Mouse (Mus musculus): ENCODE measurements around the gene Pde6d. TPM values are rescaled to one million over a fixed set of nuclear protein-coding genes. Genes with fewer than 3 reads are reported as not detected.
A peak's percentile ranks its signal among the peaks of the same experiment; 100 is the strongest.

Gene Pde6d
- polyA plus RNA-seq (2016; fragmentation: Nextera tagmentation; extraction: Ambion mirVana): 90.5 and 92.4 TPM in 2 replicates

GRCm38 (mm10) chr1:86582451-86583096 is at the start of gene Pde6d, which contains the start of gene Cops7b:
Pde6d (minus strand) TSS chr1:86582629.
Cops7b (plus strand) TSS chr1:86582904.
- Histone ChIP-seq H3K36me3 (no peaks in the 10 kb centered on the region), H3K9ac (peak within 1 kb of the TSS; percentile 83), H3K4me2 (replicated peaks) (peak within 1 kb of the TSS; percentile 78), H3K9me3 (no peaks in the 10 kb centered on the region), H3K27ac (peak within 1 kb of the TSS; percentile 84), H3K27me3 (no peaks in the 10 kb centered on the region), H3K4me1 (peaks cover 12% of the 10 kb centered on the region), H3K4me3 (peak within 1 kb of the TSS; percentile 84)
- ATAC-seq (ENCODE audit: insufficient number of reproducible peaks, insufficient read depth, low FRiP score, low TSS enrichment): peak; percentile 96
- WGBS: under 1% methylated on average over 26 of the region's 26 CpGs

DNA sequence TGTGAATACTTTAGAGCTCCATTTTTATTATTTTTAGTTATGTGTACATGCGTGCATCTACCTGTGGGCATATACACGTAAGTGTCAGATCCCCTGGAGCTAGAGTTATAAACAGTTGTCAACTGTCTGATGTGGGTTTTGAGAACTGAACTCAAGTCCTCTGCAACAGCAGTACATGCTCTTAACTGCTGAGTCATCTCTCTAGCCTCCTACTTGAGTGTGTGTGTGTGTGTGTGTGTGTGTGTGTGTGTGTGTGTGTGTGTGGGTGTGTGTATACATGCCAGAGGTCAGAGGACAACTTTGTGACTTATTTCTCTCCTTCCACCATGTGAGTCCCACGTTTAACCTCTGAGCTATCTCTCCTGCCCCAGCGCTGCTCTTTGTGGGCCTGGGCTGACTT is 48.1 kb upstream of the Pde6d start:
- Histone ChIP-seq H3K4me3 (no peak overlapping the region), H3K4me2 (replicated peaks) (no peak overlapping the region), H3K36me3 (no peaks in the 10 kb centered on the region), H3K4me1 (no peaks in the 10 kb centered on the region), H3K9ac (no peak overlapping the region), H3K9me3 (no peaks in the 10 kb centered on the region), H3K27me3 (no peaks in the 10 kb centered on the region), H3K27ac (no peak overlapping the region)
- no peak for ATAC-seq (ENCODE audit: insufficient number of reproducible peaks, insufficient read depth, low FRiP score, low TSS enrichment)
- 67% methylated on average over 4 of the region's 4 CpGs for WGBS

DNA sequence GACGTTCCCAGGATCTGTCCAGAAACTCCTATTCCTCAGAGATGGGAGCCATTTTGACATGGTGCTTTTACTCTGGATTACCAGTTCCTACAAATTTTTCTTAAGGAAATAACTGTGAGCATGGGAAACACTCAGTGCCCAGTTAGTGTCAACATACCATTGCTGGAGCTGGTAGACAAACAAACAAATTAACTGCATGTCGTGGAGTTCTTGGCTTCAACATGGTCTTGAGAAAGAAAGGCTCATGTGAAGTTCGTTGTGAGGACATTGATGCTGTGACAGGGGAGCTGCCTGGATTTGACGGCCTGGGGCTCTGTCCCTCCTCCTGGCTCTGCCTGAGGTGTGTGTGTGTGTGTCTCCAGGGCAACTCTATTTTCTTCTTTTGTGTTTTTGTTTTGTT is 47.5 kb upstream of the Pde6d start:
- Histone ChIP-seq H3K9ac (no peak overlapping the region), H3K4me1 (no peaks in the 10 kb centered on the region), H3K36me3 (no peaks in the 10 kb centered on the region), H3K9me3 (no peaks in the 10 kb centered on the region), H3K27me3 (no peaks in the 10 kb centered on the region), H3K27ac (no peak overlapping the region), H3K4me3 (no peak overlapping the region), H3K4me2 (replicated peaks) (no peak overlapping the region)
- 37% methylated on average over 4 of the region's 4 CpGs for WGBS
- ATAC-seq (ENCODE audit: insufficient number of reproducible peaks, insufficient read depth, low FRiP score, low TSS enrichment): no peak

DNA sequence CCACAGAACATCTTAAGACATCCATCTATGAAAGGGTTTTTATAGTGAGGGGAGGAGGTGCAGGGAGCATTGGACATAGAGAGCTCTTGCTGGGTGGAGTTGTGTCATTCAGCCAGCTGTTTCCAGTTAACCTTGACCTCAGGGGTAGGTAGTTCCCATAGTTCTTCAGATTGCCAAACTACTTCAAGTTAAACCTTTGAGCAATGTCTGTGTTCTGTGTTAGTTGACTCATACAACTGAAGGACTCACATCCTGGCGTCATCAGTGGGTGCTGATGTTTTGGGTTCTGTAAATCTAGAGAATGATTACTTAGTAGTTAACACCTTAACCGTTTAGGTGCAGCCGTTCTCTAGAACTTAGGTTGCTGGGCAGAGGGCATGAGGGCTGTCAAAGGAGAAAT is 45.8 kb upstream of the Pde6d start:
- Histone ChIP-seq H3K4me3 (no peak overlapping the region), H3K9me3 (no peaks in the 10 kb centered on the region), H3K36me3 (no peaks in the 10 kb centered on the region), H3K4me2 (replicated peaks) (no peak overlapping the region), H3K4me1 (no peaks in the 10 kb centered on the region), H3K9ac (no peak overlapping the region), H3K27ac (no peak overlapping the region), H3K27me3 (no peaks in the 10 kb centered on the region)
- WGBS: 59% methylated on average over 3 of the region's 3 CpGs
- ATAC-seq (ENCODE audit: insufficient number of reproducible peaks, insufficient read depth, low FRiP score, low TSS enrichment): no peak

DNA sequence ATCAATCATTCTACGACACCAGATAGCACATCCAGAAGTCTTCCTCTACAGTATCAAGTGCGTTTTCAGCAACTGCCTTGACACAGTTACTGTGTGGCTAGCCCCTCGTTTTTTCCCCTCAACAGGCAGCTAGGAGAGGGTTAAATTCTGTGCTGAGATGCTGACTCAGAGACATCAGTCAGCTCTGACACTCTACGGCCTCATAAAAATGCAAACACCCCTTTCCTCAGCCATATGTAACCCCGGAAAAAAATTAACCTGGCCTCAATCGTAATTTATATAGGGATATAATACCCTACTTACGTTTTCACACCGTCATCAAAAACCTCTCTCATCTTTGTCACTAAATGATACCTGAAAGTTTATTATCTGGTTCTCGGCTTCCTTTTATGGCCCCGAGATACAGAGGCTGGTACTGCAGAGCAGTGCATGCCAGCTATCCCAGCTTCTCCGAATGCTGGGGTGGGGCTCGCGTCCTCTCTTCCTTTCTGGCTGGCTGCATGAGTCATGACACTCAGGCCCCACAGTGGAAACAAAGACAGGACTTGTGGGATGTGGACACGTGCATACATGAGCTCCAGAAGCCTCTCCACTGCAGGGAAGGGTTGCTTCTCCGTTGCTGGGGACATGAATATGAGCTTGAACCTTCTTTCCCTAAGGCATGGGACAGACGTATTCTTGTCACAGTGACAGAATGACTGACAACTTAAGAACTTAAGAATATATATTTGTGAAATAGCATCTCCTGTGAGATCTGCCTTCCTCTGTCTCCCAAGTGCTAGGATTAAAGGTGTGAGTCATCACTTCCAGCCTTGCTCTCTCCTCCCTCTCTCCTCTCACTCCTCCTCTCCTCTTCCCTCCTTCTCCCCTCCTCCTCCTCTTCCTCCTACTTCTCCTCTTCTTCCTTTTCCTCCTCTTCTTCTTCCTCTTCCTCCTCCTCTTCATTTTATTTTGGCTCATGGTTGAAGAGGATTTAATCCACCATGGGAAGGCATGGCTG is 40.9 kb upstream of the Pde6d start:
- H3K9ac ChIP-seq: no peak overlapping the region
- H3K4me1 ChIP-seq: no peaks in the 10 kb centered on the region
- no peaks in the 10 kb centered on the region for H3K27me3 ChIP-seq
- H3K4me2 ChIP-seq (replicated peaks): no peak overlapping the region
- no peaks in the 10 kb centered on the region for H3K36me3 ChIP-seq
- ATAC-seq (ENCODE audit: insufficient number of reproducible peaks, insufficient read depth, low FRiP score, low TSS enrichment): no peak
- H3K9me3 ChIP-seq: no peaks in the 10 kb centered on the region
- H3K27ac ChIP-seq: no peak overlapping the region
- H3K4me3 ChIP-seq: no peak overlapping the region
- WGBS: 66% methylated on average over 16 of the region's 16 CpGs

DNA sequence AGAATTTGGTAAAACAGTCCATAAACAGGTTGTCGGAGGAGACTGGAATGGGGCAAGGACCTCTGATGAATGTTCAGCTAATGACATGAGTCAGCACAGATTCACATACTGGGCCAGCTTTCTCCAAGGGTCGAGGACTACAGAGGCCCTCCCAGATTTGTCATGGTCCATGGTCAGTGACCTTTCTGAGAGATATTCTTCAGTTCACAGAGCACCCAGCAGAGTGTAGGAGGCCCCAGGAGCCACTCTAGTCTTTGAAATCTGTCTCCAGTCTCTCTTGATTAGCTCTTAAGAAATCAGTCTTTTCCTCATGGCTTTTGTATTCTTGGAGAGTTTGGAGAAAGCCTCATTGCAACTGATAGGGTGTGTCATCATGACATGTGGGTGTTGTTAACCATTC is 39.9 kb upstream of the Pde6d start:
- 83% methylated on average over 2 of the region's 2 CpGs for WGBS

DNA sequence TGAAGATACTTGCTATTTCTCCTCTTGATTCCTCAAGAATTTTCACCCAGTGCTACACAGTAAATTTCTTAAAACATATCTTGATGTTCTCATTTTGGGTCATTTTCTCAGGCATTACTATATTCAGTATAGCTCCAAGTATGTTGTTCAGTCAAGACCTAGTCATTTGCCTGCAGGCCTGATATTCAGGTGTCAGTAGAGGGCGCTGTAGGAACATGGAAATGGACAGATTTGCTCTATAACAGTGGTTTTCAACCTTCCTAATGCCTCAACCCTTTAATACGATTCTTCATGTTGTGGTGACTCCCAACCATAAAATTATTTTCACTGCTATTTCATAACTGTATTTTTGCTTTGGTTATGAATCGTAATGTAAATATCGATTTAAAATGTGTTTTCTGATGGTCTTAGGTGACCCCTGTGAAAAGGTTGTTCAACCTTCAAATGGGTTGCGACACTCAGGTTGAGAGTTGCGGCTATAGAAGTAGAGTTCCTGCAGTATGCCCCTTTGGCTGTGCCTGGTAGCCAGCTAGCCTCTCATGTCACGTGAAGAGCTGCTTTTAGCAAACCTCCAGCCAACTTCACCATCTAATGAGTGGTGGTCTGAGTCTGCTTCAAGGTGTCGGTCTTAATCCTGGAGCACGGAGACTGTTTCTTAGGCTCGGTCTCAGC is 36.2 kb upstream of the Pde6d start:
- no peaks in the 10 kb centered on the region for H3K27me3 ChIP-seq
- 60% methylated on average over 10 of the region's 10 CpGs for WGBS
- no peak overlapping the region for H3K9ac ChIP-seq
- no peaks in the 10 kb centered on the region for H3K36me3 ChIP-seq
- no peak for ATAC-seq (ENCODE audit: insufficient number of reproducible peaks, insufficient read depth, low FRiP score, low TSS enrichment)
- H3K4me1 ChIP-seq: no peaks in the 10 kb centered on the region
- H3K4me2 ChIP-seq (replicated peaks): no peak overlapping the region
- no peaks in the 10 kb centered on the region for H3K9me3 ChIP-seq
- H3K27ac ChIP-seq: no peak overlapping the region
- no peak overlapping the region for H3K4me3 ChIP-seq

More for the DNA sequence above, 39.9 kb upstream of the Pde6d start:
- Histone ChIP-seq H3K4me1 (no peaks in the 10 kb centered on the region), H3K27me3 (no peaks in the 10 kb centered on the region), H3K9me3 (no peaks in the 10 kb centered on the region), H3K4me3 (no peak overlapping the region), H3K9ac (no peak overlapping the region), H3K27ac (no peak overlapping the region), H3K36me3 (no peaks in the 10 kb centered on the region), H3K4me2 (replicated peaks) (no peak overlapping the region)
- no peak for ATAC-seq (ENCODE audit: insufficient number of reproducible peaks, insufficient read depth, low FRiP score, low TSS enrichment)

GRCm38 (mm10) chr1:86614269-86614668 is 31.8 kb upstream of the Pde6d start:
- ATAC-seq (ENCODE audit: insufficient number of reproducible peaks, insufficient read depth, low FRiP score, low TSS enrichment): no peak
- H3K4me2 ChIP-seq (replicated peaks): no peak overlapping the region

GRCm38 (mm10) chr1:86612081-86612480 is 29.7 kb upstream of the Pde6d start:
- Histone ChIP-seq H3K4me1 (no peaks in the 10 kb centered on the region), H3K36me3 (peaks cover 15% of the 10 kb centered on the region), H3K9ac (no peak overlapping the region), H3K4me3 (no peak overlapping the region), H3K27me3 (no peaks in the 10 kb centered on the region), H3K4me2 (replicated peaks) (no peak overlapping the region), H3K9me3 (no peaks in the 10 kb centered on the region), H3K27ac (no peak overlapping the region)
- no peak for ATAC-seq (ENCODE audit: insufficient number of reproducible peaks, insufficient read depth, low FRiP score, low TSS enrichment)
- 55% methylated on average over 1 of the region's 1 CpGs for WGBS

More at GRCm38 (mm10) chr1:86614269-86614668, 31.8 kb upstream of the Pde6d start:
- Histone ChIP-seq H3K9me3 (no peaks in the 10 kb centered on the region), H3K4me3 (no peak overlapping the region), H3K27me3 (no peaks in the 10 kb centered on the region), H3K4me1 (no peaks in the 10 kb centered on the region), H3K9ac (no peak overlapping the region), H3K27ac (no peak overlapping the region), H3K36me3 (no peaks in the 10 kb centered on the region)

- no peaks in the 10 kb centered on the region for H3K4me1 ChIP-seq
- H3K9me3 ChIP-seq: no peaks in the 10 kb centered on the region
- no peak overlapping the region for H3K4me2 ChIP-seq (replicated peaks)
- H3K27ac ChIP-seq: no peak overlapping the region
- no peak for ATAC-seq (ENCODE audit: insufficient number of reproducible peaks, insufficient read depth, low FRiP score, low TSS enrichment)
- no peak overlapping the region for H3K4me3 ChIP-seq
- no peak overlapping the region for H3K9ac ChIP-seq
- peaks cover 16% of the 10 kb centered on the region for H3K36me3 ChIP-seq
- 86% methylated on average over 1 of the region's 1 CpGs for WGBS
- no peaks in the 10 kb centered on the region for H3K27me3 ChIP-seq
Measured at GRCm38 (mm10) chr1:86610954-86611353, 28.5 kb upstream of the Pde6d start.

GRCm38 (mm10) chr1:86600117-86600516 is 17.7 kb upstream of the Pde6d start:
- no peak for ATAC-seq (ENCODE audit: insufficient number of reproducible peaks, insufficient read depth, low FRiP score, low TSS enrichment)
- no peaks in the 10 kb centered on the region for H3K27me3 ChIP-seq
- H3K27ac ChIP-seq: no peak overlapping the region
- H3K4me1 ChIP-seq: no peaks in the 10 kb centered on the region
- no peak overlapping the region for H3K4me2 ChIP-seq (replicated peaks)
- H3K9ac ChIP-seq: no peak overlapping the region
- peaks cover 76% of the 10 kb centered on the region for H3K36me3 ChIP-seq
- no peak overlapping the region for H3K4me3 ChIP-seq
- H3K9me3 ChIP-seq: no peaks in the 10 kb centered on the region
- WGBS: 89% methylated on average over 2 of the region's 2 CpGs
